Mouse (Mus musculus): ENCODE measurements at regions not wholly inside any gene's neighbourhood (a gene's known extent, or its start where the extent isn't known, plus 50 kb on each side); places are given as distances from the start of the nearest gene placed in this dataset.

DNA sequence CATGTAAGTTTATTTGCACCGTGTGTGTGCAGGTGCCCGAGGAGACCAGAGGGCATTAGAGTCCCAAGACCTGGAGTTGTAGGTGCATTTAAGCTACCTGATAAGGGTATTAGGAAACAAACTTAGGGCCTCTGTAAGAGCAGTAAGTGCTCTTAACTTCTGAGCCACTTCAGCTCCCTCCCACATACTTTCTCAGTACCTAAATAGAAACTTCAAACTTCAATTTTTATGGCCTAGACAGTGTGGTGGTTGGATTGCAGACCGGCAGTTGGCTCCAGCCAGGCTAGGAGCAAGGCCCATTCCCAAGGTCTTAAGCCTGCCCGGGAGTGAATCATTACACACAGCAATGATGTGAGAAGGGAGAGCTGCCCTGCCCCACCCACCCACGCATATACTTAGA lies 208.8 kb upstream of the Plpp4 start:
- no peak for TF ChIP-seq EP300 (IDR thresholded peaks at IDR 0.05; ENCODE audit: low read depth)
- no peak for TF ChIP-seq CTCF (IDR thresholded peaks at IDR 0.05; ENCODE audit: low read depth)

Data from liver, postnatal 0 days (tissue).